Mouse (Mus musculus) limb, embryonic 13.5 days (tissue): ENCODE measurements at regions not wholly inside any gene's neighbourhood (a gene's known extent, or its start where the extent isn't known, plus 50 kb on each side); places are given as distances from the start of the nearest gene placed in this dataset.

Experiments
- ATAC-seq: fragments of 200-750 bp; cut with Nextera tagmentation; 2 replicates; pipeline ENCODE4 v1.8.0; 2017; ENCODE audit warnings: low read depth, moderate number of reproducible peaks, moderate TSS enrichment; ENCODE audit not compliant: low FRiP score
- H3K27ac ChIP-seq: fragments of 300-500 bp; sonication (generic); 2 replicates; pipeline ENCODE4 v1.5.1; 2015; ENCODE audit warnings: inconsistent platforms, mild to moderate bottlenecking, moderate library complexity
- H3K27me3 ChIP-seq: fragments of 300-500 bp; sonication (generic); 2 replicates; pipeline ENCODE4 v1.6.1; 2015; ENCODE audit warnings: mild to moderate bottlenecking, inconsistent platforms
- H3K36me3 ChIP-seq: fragments of 300-500 bp; sonication (generic); 2 replicates; pipeline ENCODE4 v1.6.1; 2015; ENCODE audit warnings: inconsistent platforms, mild to moderate bottlenecking, moderate library complexity
- H3K4me1 ChIP-seq: fragments of 300-500 bp; sonication (generic); 2 replicates; pipeline ENCODE4 v1.6.1; 2015; ENCODE audit warnings: inconsistent platforms
- H3K4me2 ChIP-seq: fragments of 300-500 bp; sonication (generic); replicated peaks from 2 replicates; pipeline ENCODE4 v1.6.1; 2015; ENCODE audit warnings: inconsistent platforms, mild to moderate bottlenecking, moderate library complexity
- H3K4me3 ChIP-seq: fragments of 300-500 bp; sonication (generic); 2 replicates; pipeline ENCODE4 v1.5.1; 2015; ENCODE audit warnings: moderate library complexity, mild to moderate bottlenecking, inconsistent platforms
- H3K9ac ChIP-seq: fragments of 300-500 bp; sonication (generic); 2 replicates; pipeline ENCODE4 v1.6.1; 2015; ENCODE audit warnings: mild to moderate bottlenecking, inconsistent platforms
- H3K9me3 ChIP-seq: fragments of 300-500 bp; sonication (generic); 2 replicates; pipeline ENCODE4 v1.6.1; 2016; ENCODE audit warnings: inconsistent platforms
- WGBS: fragments of 180-500 bp; shearing (Covaris S2); methylation state at CpG from one replicate; pipeline ENCODE4 v1.1.7; 2015; 5-methylcytosine and 5-hydroxymethylcytosine counted together

DNA sequence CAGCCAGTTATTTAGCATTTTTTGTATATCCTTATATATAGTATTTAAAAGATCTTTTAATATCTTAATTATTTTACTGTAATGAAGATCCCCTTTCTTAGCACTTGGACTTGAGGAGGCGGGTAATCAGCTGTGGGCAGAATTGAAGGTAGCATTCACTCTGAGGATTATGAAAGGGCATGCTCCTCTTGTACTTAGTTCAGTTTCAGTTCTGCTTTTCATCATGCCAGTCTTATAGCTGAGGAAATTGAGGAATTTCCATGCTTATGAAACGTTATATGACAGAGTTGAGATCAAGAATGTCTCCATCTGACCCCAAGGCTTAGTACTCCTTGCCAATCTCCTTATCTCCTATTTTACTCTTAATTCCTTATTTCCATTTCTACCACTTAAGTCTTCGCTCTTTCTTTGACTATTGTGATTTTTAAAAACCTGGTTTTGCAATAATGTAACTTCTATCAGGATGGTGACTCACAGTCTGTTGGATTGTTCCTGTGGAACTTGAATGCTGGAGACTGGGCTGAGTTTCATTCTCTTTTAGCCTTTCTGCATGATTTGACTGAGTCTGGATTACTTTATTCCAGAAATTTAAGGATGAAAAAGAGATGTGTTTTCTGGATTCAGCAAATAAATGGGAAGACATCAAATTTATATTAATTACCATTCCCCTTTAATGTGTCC, 133.6 kb downstream of the Papss1 start:
- H3K4me2 ChIP-seq = no peak overlapping the region
- no peak overlapping the region for H3K4me3 ChIP-seq
- H3K27me3 ChIP-seq = no peaks in the 10 kb centered on the region
- WGBS = 81% methylated on average over 3 of the region's 3 CpGs
- no peaks in the 10 kb centered on the region for H3K9me3 ChIP-seq
- no peak for ATAC-seq
- no peak overlapping the region for H3K9ac ChIP-seq
- 0 out of 2 replicates have a peak, but pooled peaks cover 11% of the 10 kb centered on the region for H3K4me1 ChIP-seq
- no peaks in the 10 kb centered on the region for H3K36me3 ChIP-seq
- H3K27ac ChIP-seq = no peak overlapping the region

DNA sequence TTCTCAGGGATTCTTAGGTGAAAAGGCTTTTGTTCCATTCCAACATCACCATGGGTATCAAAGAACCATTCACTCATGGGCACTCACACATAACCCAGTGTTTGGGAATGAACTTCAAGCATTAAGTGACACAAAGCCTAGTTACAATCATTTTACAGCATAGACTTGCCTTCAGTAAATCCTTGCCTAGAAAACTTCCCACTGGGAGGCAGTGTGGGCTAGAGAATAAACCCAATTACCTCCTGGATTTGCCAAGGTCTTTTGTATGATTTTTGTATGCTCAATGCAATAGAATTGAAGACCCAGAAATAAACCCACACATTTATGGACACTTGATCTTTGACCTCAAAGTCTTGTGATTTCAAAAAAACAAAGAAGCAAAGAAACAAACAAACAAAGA, 138.6 kb downstream of the Papss1 start:
- Histone ChIP-seq H3K27ac (no peak overlapping the region), H3K4me1 (0 out of 2 replicates have a peak, but pooled peaks cover 11% of the 10 kb centered on the region), H3K4me3 (no peak overlapping the region), H3K9ac (no peak overlapping the region), H3K36me3 (no peaks in the 10 kb centered on the region), H3K27me3 (no peaks in the 10 kb centered on the region), H3K9me3 (no peaks in the 10 kb centered on the region), H3K4me2 (no peak overlapping the region)
- no peak for ATAC-seq

DNA sequence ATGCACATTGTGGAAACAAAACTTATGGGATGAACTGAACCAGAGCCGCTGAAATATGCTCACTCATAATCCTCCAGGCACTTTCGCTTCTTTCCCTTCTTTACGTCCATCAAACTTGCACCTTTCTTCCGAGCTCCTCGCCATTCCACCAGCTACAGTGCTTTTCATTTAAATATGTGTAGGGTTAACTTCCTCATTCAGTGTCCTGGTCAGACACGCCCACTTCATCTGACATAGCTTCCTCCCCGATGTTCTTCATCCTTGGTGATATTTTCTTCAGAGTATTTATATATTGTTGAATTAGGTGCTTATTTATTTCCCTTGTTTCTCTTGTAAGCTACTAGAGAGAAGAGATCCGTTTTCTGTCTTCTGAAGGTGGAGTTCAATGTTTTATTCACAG, 149.0 kb downstream of the Papss1 start:
- Histone ChIP-seq H3K9me3 (no peaks in the 10 kb centered on the region), H3K27ac (no peak overlapping the region), H3K4me2 (no peak overlapping the region), H3K4me3 (no peak overlapping the region), H3K27me3 (no peaks in the 10 kb centered on the region), H3K9ac (no peak overlapping the region), H3K36me3 (no peaks in the 10 kb centered on the region), H3K4me1 (no peaks in the 10 kb centered on the region)
- 86% methylated on average over 8 of the region's 8 CpGs for WGBS
- no peak for ATAC-seq

DNA sequence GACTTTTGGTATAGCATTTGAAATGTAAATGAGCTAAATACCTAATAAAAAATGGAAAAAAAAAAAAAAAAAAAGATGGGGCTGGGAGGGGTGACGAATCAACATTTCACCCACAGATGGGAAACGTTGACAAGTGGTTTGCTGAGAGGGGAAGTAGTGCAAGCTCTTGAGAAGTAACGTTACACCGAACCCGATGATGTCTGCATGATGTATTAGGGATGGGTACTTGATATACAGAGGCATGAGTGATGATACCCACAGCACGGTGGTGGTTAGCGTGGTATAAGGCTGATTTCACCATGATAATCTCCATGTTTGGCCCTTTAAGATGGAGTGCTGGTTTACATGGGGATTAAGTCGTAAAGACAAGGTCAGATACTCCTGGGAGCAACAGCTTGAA, 154.2 kb downstream of the Papss1 start:
- Histone ChIP-seq H3K9me3 (no peaks in the 10 kb centered on the region), H3K4me3 (no peak overlapping the region), H3K4me1 (peaks cover 3% of the 10 kb centered on the region; the same call in 1 of the 2 replicates), H3K27ac (no peak overlapping the region), H3K4me2 (no peak overlapping the region), H3K36me3 (no peaks in the 10 kb centered on the region), H3K27me3 (no peaks in the 10 kb centered on the region), H3K9ac (no peak overlapping the region)
- no peak for ATAC-seq
- WGBS = 78% methylated on average over 8 of the region's 8 CpGs

DNA sequence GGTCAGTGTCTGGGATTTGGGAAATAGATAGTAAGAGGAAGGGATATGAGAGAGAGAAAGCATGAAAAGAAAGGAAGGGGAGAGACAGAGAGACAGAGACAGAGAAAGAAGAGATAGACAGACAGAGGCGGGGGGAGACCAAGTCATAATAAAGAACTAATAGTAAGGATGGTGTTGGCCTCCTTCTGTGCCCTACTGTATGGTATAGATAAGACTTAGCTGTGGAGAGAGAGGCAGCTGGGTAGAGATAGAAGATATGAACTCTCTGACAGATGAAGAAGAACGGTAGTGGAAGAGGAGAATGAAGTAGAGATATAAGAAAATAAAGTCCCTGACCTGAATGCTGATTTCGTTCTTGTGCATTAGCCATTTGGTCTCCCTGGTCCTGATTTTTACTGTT, 164.1 kb downstream of the Papss1 start:
- H3K27me3 ChIP-seq = no peaks in the 10 kb centered on the region
- no peak overlapping the region for H3K4me3 ChIP-seq
- H3K9me3 ChIP-seq = no peaks in the 10 kb centered on the region
- no peak overlapping the region for H3K27ac ChIP-seq
- no peak overlapping the region for H3K9ac ChIP-seq
- H3K4me2 ChIP-seq = no peak overlapping the region
- no peaks in the 10 kb centered on the region for H3K36me3 ChIP-seq
- WGBS = 80% methylated on average over 3 of the region's 3 CpGs
- ATAC-seq = no peak
- no peaks in the 10 kb centered on the region for H3K4me1 ChIP-seq

DNA sequence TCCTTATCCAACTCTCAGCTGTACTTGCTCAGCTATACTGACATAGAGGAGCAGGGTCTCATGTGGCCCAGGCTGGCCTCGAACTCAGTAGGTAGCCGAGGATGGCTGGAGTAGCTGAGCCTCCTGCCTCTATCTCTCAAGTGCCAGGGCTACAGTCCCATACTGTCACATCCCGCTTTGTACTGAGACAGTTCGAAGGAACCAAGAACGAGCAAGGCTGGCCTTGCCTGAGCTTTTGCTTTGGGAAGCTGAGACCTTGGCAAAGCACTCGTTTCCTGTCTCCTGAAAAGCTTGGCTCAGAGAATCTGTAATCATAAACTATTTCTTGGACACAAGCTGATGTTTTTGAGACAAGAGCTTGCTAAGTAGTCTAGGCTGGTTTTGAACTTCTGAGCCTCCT, 169.7 kb downstream of the Papss1 start:
- no peak for ATAC-seq
- Histone ChIP-seq H3K27ac (no peak overlapping the region), H3K4me3 (no peak overlapping the region), H3K4me2 (no peak overlapping the region), H3K27me3 (no peaks in the 10 kb centered on the region), H3K9ac (no peak overlapping the region), H3K9me3 (no peaks in the 10 kb centered on the region), H3K36me3 (no peaks in the 10 kb centered on the region), H3K4me1 (peaks cover 14% of the 10 kb centered on the region)
- 79% methylated on average over 6 of the region's 6 CpGs for WGBS

DNA sequence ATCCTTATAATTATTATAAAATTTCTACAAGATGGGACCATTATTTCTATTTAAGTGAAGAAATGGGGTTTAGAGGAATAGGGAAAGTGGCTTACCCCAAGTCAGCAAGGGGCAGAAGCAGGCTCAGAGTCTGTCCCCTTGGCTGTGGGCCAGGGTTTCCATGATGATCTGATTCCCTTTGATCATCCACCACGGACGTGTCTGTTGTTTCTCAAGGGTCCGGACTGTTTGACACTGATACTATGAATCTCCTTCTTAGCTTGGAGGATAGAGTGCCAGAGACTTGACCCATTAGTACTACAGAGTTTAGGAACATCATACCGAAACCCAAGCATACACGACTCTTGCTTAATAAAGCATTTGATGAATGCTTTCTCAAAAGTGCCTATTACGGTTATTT, 172.9 kb downstream of the Papss1 start:
- Histone ChIP-seq H3K27me3 (no peaks in the 10 kb centered on the region), H3K4me1 (peaks cover 17% of the 10 kb centered on the region), H3K27ac (no peak overlapping the region), H3K4me3 (no peak overlapping the region), H3K9ac (no peak overlapping the region), H3K9me3 (no peaks in the 10 kb centered on the region), H3K4me2 (no peak overlapping the region), H3K36me3 (no peaks in the 10 kb centered on the region)
- WGBS = 35% methylated on average over 6 of the region's 6 CpGs
- no peak for ATAC-seq

DNA sequence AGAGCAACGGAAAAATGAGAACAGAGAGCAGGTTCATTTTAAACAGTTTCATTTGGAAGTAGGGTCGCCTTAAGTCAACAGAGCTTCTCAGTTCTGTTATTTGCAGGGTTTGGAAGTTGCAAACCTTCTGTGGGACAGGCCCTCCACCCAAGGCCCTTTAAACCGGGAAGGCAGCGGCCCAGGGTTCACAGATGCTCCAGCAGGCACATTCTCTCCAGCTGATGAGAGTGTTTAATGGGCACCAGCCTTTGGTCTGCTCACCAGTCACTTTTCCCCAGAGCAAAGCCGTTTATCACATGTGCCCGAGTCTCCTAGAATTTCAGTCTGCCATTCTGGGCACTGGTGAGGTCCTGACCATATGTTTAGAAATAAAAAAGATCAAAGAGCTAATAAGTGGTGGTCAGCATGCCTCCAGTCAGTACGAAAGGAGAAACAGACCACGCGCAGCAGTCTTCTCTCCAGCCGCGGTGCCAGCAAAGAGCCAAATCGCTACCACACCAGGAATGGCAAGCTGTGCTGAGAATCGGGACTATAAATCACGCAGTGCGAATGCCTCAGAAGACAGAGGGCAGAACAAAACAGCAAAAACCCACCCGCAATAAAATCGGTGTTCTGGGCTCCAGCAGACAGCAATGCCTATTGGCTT, 173.5 kb downstream of the Papss1 start:
- no peaks in the 10 kb centered on the region for H3K36me3 ChIP-seq
- no peak overlapping the region for H3K27ac ChIP-seq
- peak overlapping the region; percentile 54 for H3K4me2 ChIP-seq
- peak overlapping the region; percentile 15 for H3K4me3 ChIP-seq
- no peaks in the 10 kb centered on the region for H3K27me3 ChIP-seq
- ATAC-seq = no peak
- H3K9ac ChIP-seq = no peak overlapping the region
- no peaks in the 10 kb centered on the region for H3K9me3 ChIP-seq
- WGBS = 18% methylated on average over 17 of the region's 17 CpGs
- peaks cover 17% of the 10 kb centered on the region for H3K4me1 ChIP-seq

DNA sequence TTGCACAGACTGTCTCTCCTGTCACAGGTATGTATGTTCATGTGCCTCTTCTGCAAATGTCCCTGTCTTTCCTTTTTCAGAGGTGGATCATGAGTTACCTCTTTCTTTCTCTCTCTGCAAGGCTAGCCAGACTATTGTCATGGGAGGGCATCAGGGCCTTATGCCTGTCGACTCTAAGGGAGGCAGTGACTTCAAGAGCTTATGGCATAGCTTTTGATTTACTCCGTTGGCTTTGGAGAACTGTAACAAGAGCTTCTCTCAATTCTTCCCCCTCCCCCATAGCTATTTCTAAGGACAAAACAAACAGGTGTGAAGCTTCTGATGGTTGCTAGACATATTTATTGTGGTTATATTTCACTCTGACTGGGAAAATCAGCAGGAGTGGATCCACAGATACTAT, 191.0 kb downstream of the Papss1 start:
- Histone ChIP-seq H3K9me3 (peaks cover 11% of the 10 kb centered on the region), H3K4me1 (no peaks in the 10 kb centered on the region), H3K27ac (no peak overlapping the region), H3K4me2 (no peak overlapping the region), H3K9ac (no peak overlapping the region), H3K36me3 (no peaks in the 10 kb centered on the region), H3K27me3 (no peaks in the 10 kb centered on the region), H3K4me3 (no peak overlapping the region)
- WGBS = 42% methylated on average over 2 of the region's 2 CpGs
- no peak for ATAC-seq

DNA sequence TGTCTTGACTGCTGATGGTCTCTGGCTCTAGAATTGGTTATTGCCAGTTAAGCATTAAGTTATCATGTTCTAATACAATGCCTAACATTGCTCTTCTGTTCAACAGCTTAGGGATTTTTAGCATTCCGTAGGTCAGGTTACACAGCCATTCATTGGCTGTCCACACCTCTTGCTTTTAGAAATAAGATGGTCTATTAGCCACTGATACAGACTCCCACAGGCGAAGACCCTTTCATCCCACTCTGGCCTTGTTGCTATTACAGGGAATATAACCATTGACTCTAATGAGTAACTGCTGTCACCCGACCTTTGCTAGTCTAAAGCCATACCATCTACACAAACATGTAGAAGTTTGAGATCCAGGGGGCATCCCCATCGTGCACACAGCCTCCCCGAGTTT, 191.6 kb downstream of the Papss1 start:
- ATAC-seq = no peak
- WGBS = 74% methylated on average over 5 of the region's 5 CpGs
- no peak overlapping the region for H3K9ac ChIP-seq
- H3K4me1 ChIP-seq = no peaks in the 10 kb centered on the region
- H3K27me3 ChIP-seq = no peaks in the 10 kb centered on the region
- no peak overlapping the region for H3K27ac ChIP-seq
- H3K4me3 ChIP-seq = no peak overlapping the region
- no peaks in the 10 kb centered on the region for H3K36me3 ChIP-seq
- peaks cover 11% of the 10 kb centered on the region for H3K9me3 ChIP-seq
- H3K4me2 ChIP-seq = no peak overlapping the region

DNA sequence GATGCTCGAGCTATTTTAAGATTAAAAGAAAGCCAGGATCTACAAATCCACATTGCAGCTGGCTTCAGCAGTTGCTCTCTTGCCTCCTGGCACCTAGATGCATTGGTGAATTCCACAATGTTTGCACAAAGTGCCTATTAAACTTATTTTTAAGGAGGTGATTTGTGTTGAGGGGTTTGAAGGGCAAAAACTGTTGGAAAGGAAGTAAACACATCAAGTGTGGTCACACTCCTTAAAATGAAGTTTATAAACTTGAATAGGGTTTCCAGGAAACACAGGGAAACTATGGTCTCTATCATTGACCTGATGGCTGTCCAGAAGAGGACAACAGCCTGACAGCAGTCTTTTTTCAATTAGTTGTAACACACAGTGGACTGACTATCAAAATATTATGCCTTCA, 205.4 kb downstream of the Papss1 start:
- Histone ChIP-seq H3K9ac (no peak overlapping the region), H3K4me1 (peaks cover 18% of the 10 kb centered on the region), H3K27ac (no peak overlapping the region), H3K27me3 (no peaks in the 10 kb centered on the region), H3K4me2 (no peak overlapping the region), H3K9me3 (no peaks in the 10 kb centered on the region), H3K4me3 (no peak overlapping the region), H3K36me3 (no peaks in the 10 kb centered on the region)
- no peak for ATAC-seq
- WGBS = 58% methylated on average over 1 of the region's 1 CpGs

DNA sequence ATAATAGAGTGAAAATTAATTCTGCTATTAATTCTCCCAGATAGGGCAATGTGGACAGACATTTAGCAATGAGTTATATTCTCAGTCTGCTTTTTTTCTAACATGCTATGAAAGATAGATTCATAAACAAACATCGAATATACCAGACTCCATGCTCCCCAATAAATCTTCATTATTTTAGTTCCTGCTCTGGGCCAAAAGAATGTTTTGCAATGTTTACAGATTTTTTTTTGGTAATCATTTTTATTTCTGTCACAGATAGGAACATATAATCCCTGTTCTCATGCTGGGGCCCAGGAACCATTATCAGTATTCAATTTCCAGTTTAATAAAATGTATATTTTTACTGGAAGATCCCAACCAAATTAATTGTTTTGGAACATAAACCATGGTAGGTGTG, 205.9 kb downstream of the Papss1 start:
- ATAC-seq = no peak
- Histone ChIP-seq H3K4me2 (no peak overlapping the region), H3K27ac (no peak overlapping the region), H3K4me1 (peaks cover 18% of the 10 kb centered on the region), H3K36me3 (no peaks in the 10 kb centered on the region), H3K4me3 (no peak overlapping the region), H3K9me3 (no peaks in the 10 kb centered on the region), H3K9ac (no peak overlapping the region), H3K27me3 (no peaks in the 10 kb centered on the region)
- 88% methylated on average over 1 of the region's 1 CpGs for WGBS
